Mouse (Mus musculus) embryonic facial prominence, embryonic 15.5 days (tissue): Measurements from ENCODE around the gene Mapk14. TPM values are rescaled to one million over a fixed set of nuclear protein-coding genes. Genes with fewer than 3 reads are reported as not detected.

ENCODE experiments used
- ATAC-seq: fragments of 200-750 bp; cut with Nextera tagmentation; 2 replicates; pipeline ENCODE4 v1.8.0; 2017; ENCODE audit warnings: low read depth, moderate TSS enrichment; ENCODE audit not compliant: insufficient number of reproducible peaks, low FRiP score, low TSS enrichment
- H3K27ac ChIP-seq: fragments of 300-500 bp; sonication (generic); replicated peaks from 2 replicates; pipeline ENCODE4 v1.5.1; 2015; ENCODE audit warnings: mild to moderate bottlenecking, inconsistent platforms
- H3K27me3 ChIP-seq: fragments of 300-500 bp; sonication (generic); 2 replicates; pipeline ENCODE4 v1.6.1; 2015; ENCODE audit warnings: inconsistent platforms
- H3K36me3 ChIP-seq: fragments of 300-500 bp; sonication (generic); 2 replicates; pipeline ENCODE4 v1.6.1; 2015; ENCODE audit warnings: mild to moderate bottlenecking, inconsistent platforms
- H3K4me1 ChIP-seq: fragments of 300-500 bp; sonication (generic); 2 replicates; pipeline ENCODE4 v1.6.1; 2015; ENCODE audit warnings: inconsistent platforms
- H3K4me2 ChIP-seq: fragments of 300-500 bp; sonication (generic); replicated peaks from 2 replicates; pipeline ENCODE4 v1.6.1; 2015; ENCODE audit warnings: mild to moderate bottlenecking, inconsistent platforms
- H3K4me3 ChIP-seq: fragments of 300-500 bp; sonication (generic); replicated peaks from 2 replicates; pipeline ENCODE4 v1.5.1; 2015; ENCODE audit warnings: mild to moderate bottlenecking, inconsistent platforms
- H3K9ac ChIP-seq: fragments of 300-500 bp; sonication (generic); 2 replicates; pipeline ENCODE4 v1.6.1; 2015; ENCODE audit warnings: inconsistent platforms
- H3K9me3 ChIP-seq: fragments of 300-500 bp; sonication (generic); replicated peaks from 2 replicates; pipeline ENCODE4 v1.6.1; 2016; ENCODE audit warnings: inconsistent platforms
- WGBS: fragments of 180-500 bp; shearing (Covaris S2); methylation state at CpG from one replicate; pipeline ENCODE4 v1.1.7; 2015; 5-methylcytosine and 5-hydroxymethylcytosine counted together
- polyA plus RNA-seq: library from polyadenylated mRNA; unstranded; fragments of >200 nt; fragmentation: Nextera tagmentation; extraction: Ambion mirVana; gene quantifications from 2 replicates; pipeline ENCODE4 v1.2.1, GENCODE M21; 2015

Mapk14 gene
- 46.7 and 48.1 TPM in 2 replicates for polyA plus RNA-seq

- Histone ChIP-seq H3K4me1 (peaks cover 34% of the 10 kb centered on the region), H3K9ac (peak within 1 kb of the TSS; percentile 92), H3K27me3 (peaks cover 8% of the 10 kb centered on the region), H3K36me3 (no peaks in the 10 kb centered on the region), H3K9me3 (no peaks in the 10 kb centered on the region), H3K27ac (peak within 1 kb of the TSS; percentile 96), H3K4me3 (peak within 1 kb of the TSS; percentile 98), H3K4me2 (peak within 1 kb of the TSS; percentile 59)
- under 1% methylated on average over 76 of the region's 86 CpGs for WGBS
- ATAC-seq: peak; percentile 93
Measured at GRCm38 (mm10) chr17:28690776-28691686, at the start of gene Mapk14. Gene Mapk14, plus strand, starts transcription at chr17:28691329.

DNA sequence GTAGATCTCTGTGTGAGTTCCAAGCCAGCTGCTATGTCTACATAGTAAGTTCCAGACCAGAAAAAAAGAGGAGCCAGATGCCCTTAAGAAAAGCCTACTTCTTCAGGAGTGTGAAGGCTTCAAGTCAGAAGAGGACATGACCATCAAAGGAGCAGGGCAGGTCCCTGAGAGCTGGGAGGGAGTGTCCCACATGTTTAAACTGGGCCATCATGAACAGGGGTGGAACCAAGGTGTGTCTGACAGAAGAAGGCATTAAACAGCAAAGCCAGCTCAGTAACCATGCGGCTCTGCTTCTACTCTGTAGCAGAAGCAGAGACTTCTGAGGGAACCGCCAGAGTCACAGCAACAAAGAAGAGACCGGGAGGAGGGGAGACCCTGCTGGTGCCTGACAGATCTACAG lies 47.4 kb upstream of the Mapk14 start:
- Histone ChIP-seq H3K9ac (no peak overlapping the region), H3K36me3 (no peaks in the 10 kb centered on the region), H3K4me1 (peaks cover 5% of the 10 kb centered on the region; the same call in 1 of the 2 replicates), H3K4me2 (no peak overlapping the region), H3K27me3 (no peaks in the 10 kb centered on the region), H3K4me3 (no peak overlapping the region), H3K27ac (no peak overlapping the region), H3K9me3 (no peaks in the 10 kb centered on the region)
- WGBS: 34% methylated on average over 3 of the region's 3 CpGs
- ATAC-seq: no peak

- Histone ChIP-seq H3K27me3 (no peaks in the 10 kb centered on the region), H3K9ac (no peak overlapping the region), H3K4me2 (no peak overlapping the region), H3K9me3 (no peaks in the 10 kb centered on the region), H3K36me3 (no peaks in the 10 kb centered on the region), H3K4me1 (peaks cover 5% of the 10 kb centered on the region; the same call in 1 of the 2 replicates), H3K27ac (no peak overlapping the region), H3K4me3 (no peak overlapping the region)
- ATAC-seq: no peak
- WGBS: 43% methylated on average over 4 of the region's 4 CpGs
Measured at GRCm38 (mm10) chr17:28644112-28644511, 47.0 kb upstream of the Mapk14 start.

DNA sequence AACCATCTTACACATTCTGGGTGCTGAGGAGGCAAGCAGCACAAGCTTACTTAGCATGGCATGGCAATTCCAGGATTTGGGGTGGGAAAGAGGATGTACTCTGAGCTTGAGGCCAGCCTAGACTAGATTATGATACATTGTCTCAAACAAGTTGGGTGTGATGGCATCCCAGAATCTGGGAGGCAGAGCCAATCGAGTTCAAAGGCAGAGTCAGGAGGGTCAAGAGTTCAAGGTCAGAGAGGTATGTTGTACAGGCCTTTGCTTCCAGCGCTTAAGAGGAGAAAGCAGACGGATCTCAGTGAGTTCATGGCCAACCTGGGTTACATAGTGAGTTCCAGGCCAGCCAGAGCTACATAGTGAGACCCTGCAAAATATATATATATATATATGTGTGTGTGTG lies 44.9 kb upstream of the Mapk14 start:
- Histone ChIP-seq H3K4me1 (peaks cover 5% of the 10 kb centered on the region; the same call in 1 of the 2 replicates), H3K27ac (no peak overlapping the region), H3K9ac (no peak overlapping the region), H3K36me3 (no peaks in the 10 kb centered on the region), H3K4me2 (no peak overlapping the region), H3K27me3 (no peaks in the 10 kb centered on the region), H3K9me3 (no peaks in the 10 kb centered on the region), H3K4me3 (no peak overlapping the region)
- WGBS: 72% methylated on average over 3 of the region's 3 CpGs
- no peak for ATAC-seq

- Histone ChIP-seq H3K36me3 (no peaks in the 10 kb centered on the region), H3K27ac (no peak overlapping the region), H3K9me3 (no peaks in the 10 kb centered on the region), H3K4me3 (no peak overlapping the region), H3K27me3 (no peaks in the 10 kb centered on the region), H3K9ac (no peak overlapping the region), H3K4me2 (no peak overlapping the region), H3K4me1 (no peaks in the 10 kb centered on the region)
- ATAC-seq: no peak
- WGBS: 52% methylated on average over 6 of the region's 6 CpGs
Measured at GRCm38 (mm10) chr17:28648607-28649370, 42.3 kb upstream of the Mapk14 start.

- Histone ChIP-seq H3K36me3 (no peaks in the 10 kb centered on the region), H3K9ac (no peak overlapping the region), H3K27ac (no peak overlapping the region), H3K4me3 (no peak overlapping the region), H3K9me3 (no peaks in the 10 kb centered on the region), H3K4me2 (no peak overlapping the region), H3K27me3 (no peaks in the 10 kb centered on the region), H3K4me1 (no peaks in the 10 kb centered on the region)
- 70% methylated on average over 3 of the region's 3 CpGs for WGBS
- ATAC-seq: no peak
Measured at GRCm38 (mm10) chr17:28650268-28650667, 40.9 kb upstream of the Mapk14 start.

DNA sequence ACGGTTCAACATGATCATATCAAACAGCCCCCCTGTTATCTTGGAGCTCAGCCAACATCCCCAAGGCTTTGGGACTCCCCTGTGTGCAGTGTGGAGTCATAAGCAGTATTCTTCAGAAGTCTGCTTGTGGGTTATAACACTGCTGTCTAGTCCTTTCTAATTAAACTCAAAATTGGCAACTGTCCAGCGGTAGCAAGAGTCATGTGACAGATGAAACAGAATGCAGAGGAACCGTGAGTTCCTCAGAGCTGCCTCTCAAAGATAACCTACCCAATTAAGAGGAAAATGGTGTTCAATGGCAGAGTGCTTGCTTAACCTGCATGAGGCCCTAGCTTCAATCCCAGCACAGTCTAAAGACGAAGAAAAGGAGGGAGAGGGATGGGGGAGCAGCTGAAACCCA lies 33.2 kb upstream of the Mapk14 start:
- Histone ChIP-seq H3K27ac (no peak overlapping the region), H3K9ac (no peak overlapping the region), H3K9me3 (no peaks in the 10 kb centered on the region), H3K4me1 (peaks cover 5% of the 10 kb centered on the region; the same call in 1 of the 2 replicates), H3K4me2 (no peak overlapping the region), H3K36me3 (no peaks in the 10 kb centered on the region), H3K27me3 (no peaks in the 10 kb centered on the region), H3K4me3 (no peak overlapping the region)
- 25% methylated on average over 4 of the region's 4 CpGs for WGBS
- no peak for ATAC-seq

DNA sequence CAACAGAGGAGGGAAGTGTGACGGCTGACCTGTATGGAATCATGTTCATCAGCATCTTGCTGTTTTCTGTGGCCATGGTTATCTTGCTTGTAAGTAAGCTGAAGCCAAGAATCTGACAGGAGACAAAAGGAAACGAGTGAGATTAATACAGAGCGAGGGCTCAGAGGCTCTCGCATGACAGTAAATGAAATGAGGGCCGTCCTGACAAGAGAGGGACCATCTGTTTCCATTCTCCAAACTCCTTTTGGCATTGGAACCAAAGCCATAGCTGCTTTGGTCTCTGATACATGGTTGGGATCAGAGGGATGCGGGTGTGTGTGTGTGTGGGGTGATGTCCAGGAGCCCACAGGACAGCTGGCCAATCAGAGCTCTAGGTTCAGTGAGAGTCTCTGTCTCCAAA lies 31.6 kb upstream of the Mapk14 start:
- Histone ChIP-seq H3K4me2 (no peak overlapping the region), H3K9ac (no peak overlapping the region), H3K27me3 (no peaks in the 10 kb centered on the region), H3K4me1 (peaks cover 5% of the 10 kb centered on the region; the same call in 1 of the 2 replicates), H3K4me3 (no peak overlapping the region), H3K27ac (no peak overlapping the region), H3K9me3 (no peaks in the 10 kb centered on the region), H3K36me3 (no peaks in the 10 kb centered on the region)
- no peak for ATAC-seq
- WGBS: 37% methylated on average over 6 of the region's 6 CpGs

DNA sequence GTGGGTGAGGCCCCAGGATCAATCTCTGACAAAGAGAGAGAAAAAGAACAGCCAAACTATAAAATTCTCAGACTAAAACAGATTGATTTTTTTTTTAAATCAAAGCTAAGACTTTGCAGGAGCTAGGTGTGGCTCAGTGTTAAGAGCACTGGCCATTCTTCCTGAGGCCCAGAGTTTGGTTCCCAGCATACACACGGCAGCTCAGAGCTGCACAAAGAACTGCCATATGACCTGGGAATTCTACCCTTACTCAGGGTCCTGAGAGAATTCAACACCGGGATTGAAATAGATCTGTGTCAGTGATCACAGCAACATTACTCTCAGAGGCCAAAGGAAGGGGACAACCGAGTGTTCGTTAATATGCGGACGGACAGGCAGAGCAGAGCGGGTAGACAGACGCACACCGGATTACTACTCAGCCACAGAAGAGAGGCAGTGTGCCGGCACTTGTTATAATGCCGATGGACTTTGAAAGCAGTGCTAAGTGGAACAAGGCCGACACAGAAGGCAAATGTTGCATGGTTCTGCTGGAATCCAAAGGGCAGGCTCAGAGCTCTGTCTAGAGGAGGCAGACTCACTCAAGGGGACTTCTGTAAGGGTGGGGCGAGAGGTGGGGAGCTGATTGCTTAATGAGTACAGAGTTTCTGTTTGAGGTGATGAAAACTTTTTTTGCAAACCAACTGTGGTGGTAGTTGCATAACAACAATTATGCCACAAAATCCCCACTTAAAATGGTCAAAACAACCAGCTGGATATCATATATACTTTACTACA lies 8.6 kb upstream of the Mapk14 start:
- H3K4me3 ChIP-seq: no peak overlapping the region

GRCm38 (mm10) chr17:28683601-28684000 lies 7.5 kb upstream of the Mapk14 start:
- H3K4me3 ChIP-seq: no peak overlapping the region
- WGBS: 48% methylated on average over 1 of the region's 1 CpGs
- no peaks in the 10 kb centered on the region for H3K9me3 ChIP-seq
- no peak overlapping the region for H3K4me2 ChIP-seq
- H3K27ac ChIP-seq: no peak overlapping the region
- no peak for ATAC-seq
- H3K9ac ChIP-seq: no peak overlapping the region
- H3K36me3 ChIP-seq: no peaks in the 10 kb centered on the region
- H3K4me1 ChIP-seq: no peaks in the 10 kb centered on the region
- H3K27me3 ChIP-seq: no peaks in the 10 kb centered on the region

More for the DNA sequence above, 8.6 kb upstream of the Mapk14 start:
- Histone ChIP-seq H3K9me3 (no peaks in the 10 kb centered on the region), H3K9ac (no peak overlapping the region), H3K36me3 (no peaks in the 10 kb centered on the region), H3K27ac (no peak overlapping the region), H3K27me3 (no peaks in the 10 kb centered on the region), H3K4me2 (no peak overlapping the region), H3K4me1 (no peaks in the 10 kb centered on the region)
- WGBS: 55% methylated on average over 13 of the region's 13 CpGs
- no peak for ATAC-seq

- Histone ChIP-seq H3K27ac (no peak overlapping the region), H3K9ac (no peak overlapping the region), H3K27me3 (peaks cover 7% of the 10 kb centered on the region), H3K9me3 (no peaks in the 10 kb centered on the region), H3K4me3 (no peak overlapping the region), H3K4me2 (no peak overlapping the region), H3K4me1 (peaks cover 4% of the 10 kb centered on the region), H3K36me3 (no peaks in the 10 kb centered on the region)
- no peak for ATAC-seq
- WGBS: 75% methylated on average over 19 of the region's 19 CpGs
Measured at GRCm38 (mm10) chr17:28684631-28685030, 6.5 kb upstream of the Mapk14 start.
